Mouse (Mus musculus) B cell, adult (primary cell): ENCODE data around the gene Car4. TPM values are rescaled to one million over a fixed set of nuclear protein-coding genes. Genes with fewer than 3 reads are reported as not detected.

ENCODE experiments used
- total RNA-seq: library from RNA; stranded (reverse); gene quantifications from 4 replicates; pipeline ENCODE4 v1.2.4, GENCODE M21; 2023; ENCODE audit not compliant: inconsistent age

Car4 gene
- not detected in 4 replicates for total RNA-seq

DNA sequence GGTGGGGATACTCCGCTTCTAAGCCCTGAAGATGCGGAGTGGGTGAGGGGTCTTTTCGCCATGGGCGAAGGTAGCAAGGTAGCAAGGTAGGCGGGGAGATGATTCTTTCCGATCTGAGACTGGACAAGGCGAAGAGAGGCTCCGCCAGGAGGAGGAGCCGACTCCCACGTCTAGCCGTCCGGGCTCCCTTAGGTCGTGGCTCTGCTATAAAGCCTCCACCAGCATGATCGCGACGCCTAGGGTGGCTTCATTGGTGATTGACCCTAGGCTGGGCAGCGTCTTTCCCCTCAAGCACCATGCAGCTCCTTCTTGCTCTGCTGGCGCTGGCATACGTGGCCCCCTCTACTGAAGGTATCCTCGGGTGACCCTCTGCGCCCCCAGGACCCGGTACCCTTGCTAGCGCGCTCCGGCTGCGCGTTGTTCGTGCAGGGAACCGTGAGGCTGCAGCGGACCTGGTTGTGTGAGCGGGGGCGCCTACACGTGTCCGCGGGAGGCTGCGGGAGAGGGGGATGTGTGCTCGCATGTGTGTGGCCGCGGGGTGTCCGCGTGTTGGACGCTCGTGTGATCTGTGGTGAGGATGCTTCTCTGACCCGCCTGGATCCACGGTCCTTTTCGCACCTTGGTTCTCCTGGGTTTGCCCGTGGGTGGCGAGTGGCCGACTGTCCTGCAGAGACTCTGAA lies at the start of gene Car4:
Car4 (plus strand) TSS at position 196 of the 680 bp plus-strand sequence.

DNA sequence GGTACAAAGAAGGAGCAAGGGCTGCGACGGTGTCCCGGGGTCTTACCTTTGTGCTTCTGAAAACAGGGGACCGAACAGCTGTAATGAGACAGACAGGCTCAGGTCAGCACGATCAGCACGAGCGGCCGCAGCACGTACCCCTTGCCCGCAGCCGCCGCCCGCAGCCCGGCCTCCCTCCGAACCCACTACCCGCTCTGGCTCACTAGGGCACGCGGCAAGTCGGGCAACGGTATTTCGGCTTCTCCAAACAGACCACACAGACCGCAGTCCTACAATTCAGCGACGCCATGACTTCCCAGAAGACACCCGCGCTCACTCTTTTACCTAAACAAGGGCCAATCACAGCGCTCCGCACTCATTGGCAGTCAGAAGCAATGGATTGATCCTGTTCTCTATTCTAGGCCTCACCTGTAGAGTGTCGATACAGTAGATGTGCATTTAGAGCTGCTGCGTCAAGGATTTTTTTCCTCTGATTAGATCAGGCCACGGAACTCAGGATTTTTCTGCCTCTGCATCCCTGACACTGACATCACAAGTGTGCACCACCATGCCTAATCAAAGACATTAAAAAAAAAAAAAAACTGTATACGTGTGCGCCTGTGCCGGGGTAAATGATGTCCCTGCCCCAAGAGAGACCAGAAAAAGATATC lies 41.4 kb upstream of the Car4 start, which contains the start of gene Znhit3:
Znhit3 (minus strand) TSS at position 314 of the 650 bp plus-strand sequence.

Other genes with a start within 250 kb of the Car4 start
- 19.7 to 26.3 TPM (median 22.6 TPM) in 4 replicates for gene Mrm1, start 138.3 kb upstream of the Car4 start, total RNA-seq
- gene Dhrs11, start 128.8 kb upstream of the Car4 start, total RNA-seq = 17.0 to 20.4 TPM (median 19.3 TPM) in 4 replicates
- gene Ggnbp2, start 87.0 kb upstream of the Car4 start, total RNA-seq = 145 to 170 TPM (median 156 TPM) in 4 replicates
- 10.7 to 17.4 TPM (median 15.5 TPM) in 4 replicates for gene Myo19, start 77.6 kb upstream of the Car4 start, total RNA-seq
- gene Pigw, start 77.5 kb upstream of the Car4 start, total RNA-seq = 4.7 to 7.3 TPM (median 6.4 TPM) in 4 replicates
- 30.0 to 41.5 TPM (median 37.6 TPM) in 4 replicates for gene Znhit3, start 41.4 kb upstream of the Car4 start, total RNA-seq
- gene Usp32, start 182.4 kb downstream of the Car4 start, total RNA-seq = 23.6 to 26.5 TPM (median 25.8 TPM) in 4 replicates
- not detected in 4 replicates for gene 1700125H20Rik, start 212.6 kb downstream of the Car4 start, total RNA-seq